Mouse (Mus musculus): ENCODE results near the gene Bscl2.
"Not testable (repeated sequence)": the region's sequence is repeated elsewhere in the genome, so short reads cannot be mapped to it uniquely, and the experiment has no call there.

The Bscl2 gene

GRCm38 (mm10) chr19:8831262-8831661 lies 6.0 kb upstream of the Bscl2 start:
- DNase-seq (ENCODE audit: low spot score) = peak; percentile 33

- no peak for DNase-seq (ENCODE audit: low spot score)
Measured at GRCm38 (mm10) chr19:8832971-8833370, 4.3 kb upstream of the Bscl2 start.

- not testable (repeated sequence) for DNase-seq (ENCODE audit: low spot score)
Measured at GRCm38 (mm10) chr19:8836327-8836726, 940 bp upstream of the Bscl2 start.

GRCm38 (mm10) chr19:8838041-8838730 lies 919 bp downstream of the Bscl2 start:
- DNase-seq (ENCODE audit: low spot score) = peak; percentile 39

GRCm38 (mm10) chr19:8839103-8839907 lies 2.0 kb downstream of the Bscl2 start, which contains the start of gene Gng3:
Gene Gng3, minus strand, starts transcription at chr19:8839194.
- DNase-seq (ENCODE audit: low spot score) = peak; percentile 76

- DNase-seq (ENCODE audit: low spot score) = peak; percentile 80
Measured at GRCm38 (mm10) chr19:8839908-8840791, 2.9 kb downstream of the Bscl2 start.

GRCm38 (mm10) chr19:8841012-8841411 lies 3.7 kb downstream of the Bscl2 start:
- DNase-seq (ENCODE audit: low spot score) = no peak

- DNase-seq (ENCODE audit: low spot score) = no peak
Measured at GRCm38 (mm10) chr19:8842961-8843360, 5.7 kb downstream of the Bscl2 start.

GRCm38 (mm10) chr19:8844371-8845129 lies 7.3 kb downstream of the Bscl2 start:
- DNase-seq (ENCODE audit: low spot score) = peak; percentile 94

- DNase-seq (ENCODE audit: low spot score) = no peak
Measured at GRCm38 (mm10) chr19:8848356-8848755, 11.1 kb downstream of the Bscl2 start.

GRCm38 (mm10) chr19:8850402-8850901 lies 13.2 kb downstream of the Bscl2 start, which contains the start of gene Lrrn4cl:
Gene Lrrn4cl, plus strand, starts transcription at chr19:8850768.
- DNase-seq (ENCODE audit: low spot score) = peak; percentile 43

- no peak for DNase-seq (ENCODE audit: low spot score)
Measured at GRCm38 (mm10) chr19:8851639-8852038, 14.4 kb downstream of the Bscl2 start.

- DNase-seq (ENCODE audit: low spot score) = no peak
Measured at GRCm38 (mm10) chr19:8852236-8852928, 15.1 kb downstream of the Bscl2 start.

GRCm38 (mm10) chr19:8853117-8853516 lies 15.8 kb downstream of the Bscl2 start:
- DNase-seq (ENCODE audit: low spot score) = no peak

GRCm38 (mm10) chr19:8857689-8858088 lies 20.4 kb downstream of the Bscl2 start:
- peak; percentile 61 for DNase-seq (ENCODE audit: low spot score)

- DNase-seq (ENCODE audit: low spot score) = peak; percentile 30
Measured at GRCm38 (mm10) chr19:8859018-8859417, 21.8 kb downstream of the Bscl2 start.

- no peak for DNase-seq (ENCODE audit: low spot score)
Measured at GRCm38 (mm10) chr19:8864265-8864664, 27.0 kb downstream of the Bscl2 start.

- not testable (repeated sequence) for DNase-seq (ENCODE audit: low spot score)
Measured at GRCm38 (mm10) chr19:8870381-8870780, 33.1 kb downstream of the Bscl2 start.

- DNase-seq (ENCODE audit: low spot score) = no peak
Measured at GRCm38 (mm10) chr19:8870838-8871237, 33.6 kb downstream of the Bscl2 start.
